Mouse (Mus musculus) G1E (cell line): ENCODE data around the gene Klhdc4. TPM values are rescaled to one million over a fixed set of nuclear protein-coding genes. Genes with fewer than 3 reads are reported as not detected.

Source experiments
- ATAC-seq: 2 replicates; pipeline ENCODE4 v1.8.0; 2016; ENCODE audit warnings: mild to moderate bottlenecking; ENCODE audit not compliant: insufficient number of reproducible peaks, poor library complexity, low FRiP score, severe bottlenecking; ENCODE audit errors: extremely low read depth
- DNase-seq: peaks from one replicate; pipeline ENCODE4 v3.0.0; 2012; ENCODE audit warnings: low spot score
- H3K27me3 ChIP-seq: 2 replicates; pipeline ENCODE4 v1.6.1; 2012; ENCODE audit warnings: mild to moderate bottlenecking, low read length, inconsistent platforms; ENCODE audit not compliant: insufficient read depth
- H3K36me3 ChIP-seq: replicated peaks from 2 replicates; pipeline ENCODE3; 2012; ENCODE audit warnings: mild to moderate bottlenecking, inconsistent platforms
- H3K4me1 ChIP-seq: 2 replicates; pipeline ENCODE4 v1.6.1; 2012; ENCODE audit warnings: low read depth, low read length, inconsistent platforms, mixed read lengths; ENCODE audit not compliant: insufficient read depth
- H3K4me3 ChIP-seq: 2 replicates; pipeline ENCODE4 v1.5.1; 2012; ENCODE audit warnings: low read depth, mild to moderate bottlenecking, inconsistent platforms, low read length, moderate library complexity, mixed read lengths
- H3K9me3 ChIP-seq: replicated peaks from 2 replicates; pipeline ENCODE4 v1.6.1; 2012; ENCODE audit warnings: inconsistent platforms
- CTCF ChIP-seq: IDR thresholded peaks from 2 replicates; pipeline ENCODE4 v1.5.1; 2012; ENCODE audit warnings: low read depth, low read length, inconsistent platforms, mixed read lengths
- GATA1 ChIP-seq: IDR thresholded peaks from 2 replicates; pipeline ENCODE4 v1.6.1; 2012; ENCODE audit warnings: borderline replicate concordance, low read length, inconsistent platforms, mixed read lengths
- GATA2 ChIP-seq: IDR thresholded peaks from 2 replicates; pipeline ENCODE4 v1.6.1; 2012; ENCODE audit warnings: low read depth, low read length, inconsistent platforms, borderline replicate concordance
- POLR2AphosphoS5 ChIP-seq: IDR thresholded peaks from 2 replicates; pipeline ENCODE4 v1.6.1; 2012; ENCODE audit warnings: low read depth, low read length, inconsistent platforms; ENCODE audit not compliant: insufficient replicate concordance
- TAL1 ChIP-seq: conservative IDR thresholded peaks from 2 replicates; pipeline ENCODE4 v1.6.1; 2012; ENCODE audit warnings: low read depth, low read length, inconsistent platforms, mixed read lengths
- polyA plus RNA-seq: library from polyadenylated mRNA; stranded (reverse); fragments of >175 nt; gene quantifications from 2 replicates; pipeline ENCODE4 v1.2.3, GENCODE M21; 2012
- total RNA-seq, 2 experiments: library from RNA; stranded (forward) in 1 of 2; stranded (reverse) in 1 of 2; fragments of 200-1000 nt in 1 of 2; fragments of >200 nt in 1 of 2; fragmentation: Nextera tagmentation in 1 of 2; gene quantifications; 2 replicates each; pipeline ENCODE4 v1.2.3; 2014 to 2017

Gene Klhdc4
- total and polyA plus RNA-seq, 3 experiments: 12.3 to 44.5 (median 15.9) TPM

- DNase-seq: no peak
- ATAC-seq: no peak
- H3K4me3 ChIP-seq: no peak overlapping the region
- H3K9me3 ChIP-seq: no peaks in the 10 kb centered on the region
- H3K27me3 ChIP-seq: no peaks in the 10 kb centered on the region
- TF ChIP-seq CTCF: no peak
- TF ChIP-seq TAL1: no peak
- TF ChIP-seq GATA2: no peak
- no peak for TF ChIP-seq GATA1
- H3K36me3 ChIP-seq: peaks cover 92% of the 10 kb centered on the region
- H3K4me1 ChIP-seq: peaks cover 2% of the 10 kb centered on the region; the same call in 1 of the 2 replicates
Measured at GRCm38 (mm10) chr8:121806126-121806525, 23.2 kb downstream of the Klhdc4 start.

DNA sequence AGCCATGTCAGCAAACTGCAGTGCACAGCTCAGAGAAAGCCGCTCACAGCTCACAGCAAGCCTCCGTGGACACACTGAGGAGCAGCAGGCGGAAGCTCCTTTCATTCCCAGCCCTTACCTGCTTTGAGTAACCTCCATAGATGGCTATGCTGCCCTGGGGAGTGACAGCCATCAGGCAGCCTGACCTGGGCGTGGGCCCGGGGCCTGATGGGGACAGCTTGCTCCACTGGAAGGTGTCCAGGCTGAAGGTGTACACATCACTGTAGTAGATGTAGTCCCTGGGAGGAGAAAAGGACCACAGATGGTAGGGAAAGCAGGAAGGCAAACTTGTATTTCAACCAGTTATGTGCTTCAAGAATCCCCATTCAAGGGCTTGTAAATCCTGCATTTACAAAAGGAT is 24.5 kb downstream of the Klhdc4 start:
- peaks cover 2% of the 10 kb centered on the region; the same call in 1 of the 2 replicates for H3K4me1 ChIP-seq
- H3K27me3 ChIP-seq: no peaks in the 10 kb centered on the region
- H3K36me3 ChIP-seq: peaks cover 92% of the 10 kb centered on the region
- TF ChIP-seq GATA2: no peak
- no peak for TF ChIP-seq GATA1
- no peak for TF ChIP-seq TAL1
- no peak for TF ChIP-seq POLR2AphosphoS5
- TF ChIP-seq CTCF: no peak
- H3K9me3 ChIP-seq: no peaks in the 10 kb centered on the region
- DNase-seq: no peak
- no peak for ATAC-seq
- no peak overlapping the region for H3K4me3 ChIP-seq

DNA sequence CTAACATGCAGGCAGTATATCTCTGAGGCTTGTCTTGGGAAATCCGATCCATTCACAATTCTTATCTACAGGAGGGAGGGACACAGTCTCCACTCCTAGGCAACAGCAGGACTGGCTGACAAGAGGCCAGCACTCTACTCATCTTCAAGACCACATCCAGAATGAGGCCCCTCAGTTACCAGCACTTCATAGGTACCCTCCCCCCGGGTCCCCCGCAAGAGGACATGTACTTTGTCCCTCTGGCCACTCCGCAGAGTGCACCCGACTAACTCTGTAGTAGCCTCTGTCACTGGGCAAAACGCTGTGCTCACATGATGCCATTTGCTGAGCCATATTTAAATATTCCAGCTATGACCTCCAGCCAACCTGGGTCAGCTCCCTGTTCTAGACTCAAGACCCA is 31.0 kb downstream of the Klhdc4 start:
- Histone ChIP-seq H3K4me3 (no peak overlapping the region), H3K9me3 (no peaks in the 10 kb centered on the region), H3K27me3 (no peaks in the 10 kb centered on the region), H3K36me3 (peaks cover 89% of the 10 kb centered on the region), H3K4me1 (no peaks in the 10 kb centered on the region)
- no peak for TF ChIP-seq TAL1
- no peak for TF ChIP-seq GATA2
- no peak for TF ChIP-seq CTCF
- no peak for TF ChIP-seq GATA1
- no peak for TF ChIP-seq POLR2AphosphoS5
- DNase-seq (no peak), ATAC-seq (no peak)

DNA sequence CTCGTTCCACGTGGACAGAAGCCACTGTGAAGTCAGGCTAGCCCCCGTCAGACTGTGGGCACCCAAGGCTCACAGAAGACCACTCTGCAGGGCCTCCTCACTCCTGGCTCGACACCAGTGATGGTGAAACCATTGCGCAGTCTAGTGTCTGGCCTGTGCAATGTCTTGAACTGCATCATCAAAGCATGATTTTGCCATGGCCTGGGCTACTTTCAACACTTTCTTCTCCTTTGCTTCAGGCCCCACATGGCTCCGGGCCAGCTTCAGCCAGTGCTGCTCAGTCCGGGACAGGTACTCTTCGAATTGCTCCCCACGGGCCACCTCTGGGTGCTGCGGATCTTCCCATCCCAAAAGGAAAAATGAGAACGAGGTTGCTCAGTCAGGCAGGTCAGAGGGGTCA is 33.0 kb downstream of the Klhdc4 start:
- ATAC-seq (no peak), DNase-seq (no peak)
- Histone ChIP-seq H3K4me3 (no peak overlapping the region), H3K4me1 (no peaks in the 10 kb centered on the region), H3K9me3 (no peaks in the 10 kb centered on the region), H3K27me3 (no peaks in the 10 kb centered on the region), H3K36me3 (peaks cover 73% of the 10 kb centered on the region)
- TF ChIP-seq GATA2: no peak
- TF ChIP-seq CTCF: no peak
- no peak for TF ChIP-seq POLR2AphosphoS5
- no peak for TF ChIP-seq TAL1
- TF ChIP-seq GATA1: no peak

- Histone ChIP-seq H3K36me3 (peaks cover 63% of the 10 kb centered on the region), H3K27me3 (no peaks in the 10 kb centered on the region), H3K4me3 (no peak overlapping the region), H3K4me1 (no peaks in the 10 kb centered on the region), H3K9me3 (no peaks in the 10 kb centered on the region)
- no peak for ATAC-seq
- TF ChIP-seq GATA1: no peak
- no peak for TF ChIP-seq TAL1
- TF ChIP-seq POLR2AphosphoS5: no peak
- TF ChIP-seq GATA2: no peak
- no peak for TF ChIP-seq CTCF
- DNase-seq: no peak
Measured at GRCm38 (mm10) chr8:121795461-121795860, 33.9 kb downstream of the Klhdc4 start.

DNA sequence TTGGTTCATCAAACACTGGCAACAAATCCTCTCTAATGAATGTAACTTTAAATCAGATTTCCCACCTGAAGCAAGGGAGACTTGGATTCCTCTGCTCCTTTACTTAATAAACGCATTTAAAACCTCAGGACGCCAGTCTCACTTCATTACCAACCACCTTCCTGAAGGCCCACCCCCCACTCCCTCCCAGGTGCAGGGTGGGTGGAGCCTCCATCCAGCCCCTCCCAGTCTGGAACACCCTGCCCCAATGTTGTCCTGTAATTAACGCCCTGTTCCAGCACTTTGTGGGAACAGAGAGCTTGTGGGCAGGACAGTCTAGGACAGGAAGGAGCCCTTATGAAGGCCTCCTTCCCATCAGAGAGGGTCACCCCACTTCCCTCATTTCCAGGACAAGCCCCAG is 35.2 kb downstream of the Klhdc4 start:
- Histone ChIP-seq H3K36me3 (peaks cover 50% of the 10 kb centered on the region), H3K9me3 (no peaks in the 10 kb centered on the region), H3K27me3 (peaks cover 3% of the 10 kb centered on the region; the same call in 1 of the 2 replicates), H3K4me1 (no peaks in the 10 kb centered on the region; the same call in 1 of the 2 replicates), H3K4me3 (no peak overlapping the region)
- no peak for DNase-seq
- TF ChIP-seq GATA1 (no peak), POLR2AphosphoS5 (no peak), TAL1 (no peak), CTCF (no peak), GATA2 (no peak)
- ATAC-seq: no peak
